Mouse (Mus musculus): Measurements from ENCODE around the gene Tbc1d19. TPM values are rescaled to one million over a fixed set of nuclear protein-coding genes. Genes with fewer than 3 reads are reported as not detected.
A peak's percentile ranks its signal among the peaks of the same experiment; 100 is the strongest.

The Tbc1d19 gene
- polyA plus RNA-seq, 1 experiment from 2014 or later: 31.5 TPM

- Histone ChIP-seq H3K27me3 (replicated peaks) (no peaks in the 10 kb centered on the region), H3K4me3 (replicated peaks) (no peak overlapping the region), H3K27ac (no peak overlapping the region), H3K9me3 (no peaks in the 10 kb centered on the region), H3K4me1 (replicated peaks) (no peaks in the 10 kb centered on the region), H3K4me2 (replicated peaks) (no peak overlapping the region), H3K9ac (no peak overlapping the region), H3K36me3 (no peaks in the 10 kb centered on the region)
- ATAC-seq: no peak
- 79% methylated on average over 7 of the region's 7 CpGs for WGBS
Measured at GRCm38 (mm10) chr5:53939026-53939425, 129.6 kb downstream of the Tbc1d19 start.

GRCm38 (mm10) chr5:53941322-53942024 is 132.1 kb downstream of the Tbc1d19 start:
- Histone ChIP-seq H3K36me3 (no peaks in the 10 kb centered on the region), H3K9ac (no peak overlapping the region), H3K27me3 (replicated peaks) (no peaks in the 10 kb centered on the region), H3K4me3 (replicated peaks) (no peak overlapping the region), H3K27ac (no peak overlapping the region), H3K4me1 (replicated peaks) (no peaks in the 10 kb centered on the region), H3K9me3 (no peaks in the 10 kb centered on the region), H3K4me2 (replicated peaks) (no peak overlapping the region)
- 53% methylated on average over 11 of the region's 11 CpGs for WGBS
- peak; percentile 58; the same call in 1 of the 2 replicates for ATAC-seq

- no peak overlapping the region for H3K4me2 ChIP-seq (replicated peaks)
- no peaks in the 10 kb centered on the region for H3K36me3 ChIP-seq
- 67% methylated on average over 4 of the region's 4 CpGs for WGBS
- H3K27me3 ChIP-seq (replicated peaks): no peaks in the 10 kb centered on the region
- ATAC-seq: no peak
- no peaks in the 10 kb centered on the region for H3K9me3 ChIP-seq
- H3K9ac ChIP-seq: no peak overlapping the region
- H3K4me1 ChIP-seq (replicated peaks): peaks cover 2% of the 10 kb centered on the region; the same call in 1 of the 2 replicates
- H3K4me3 ChIP-seq (replicated peaks): no peak overlapping the region
- H3K27ac ChIP-seq: no peak overlapping the region
Measured at GRCm38 (mm10) chr5:53942332-53942731, 132.9 kb downstream of the Tbc1d19 start.

GRCm38 (mm10) chr5:53943321-53943857 is 134.0 kb downstream of the Tbc1d19 start:
- no peaks in the 10 kb centered on the region for H3K36me3 ChIP-seq
- no peak overlapping the region for H3K4me3 ChIP-seq (replicated peaks)
- H3K9ac ChIP-seq: no peak overlapping the region
- no peak for ATAC-seq
- WGBS: 80% methylated on average over 11 of the region's 11 CpGs
- no peaks in the 10 kb centered on the region for H3K9me3 ChIP-seq
- no peaks in the 10 kb centered on the region for H3K27me3 ChIP-seq (replicated peaks)
- no peak overlapping the region for H3K4me2 ChIP-seq (replicated peaks)
- H3K4me1 ChIP-seq (replicated peaks): peaks cover 10% of the 10 kb centered on the region; the same call in 1 of the 2 replicates
- no peak overlapping the region for H3K27ac ChIP-seq

- Histone ChIP-seq H3K9me3 (no peaks in the 10 kb centered on the region), H3K4me1 (replicated peaks) (peaks cover 18% of the 10 kb centered on the region; the same call in 1 of the 2 replicates), H3K27ac (no peak overlapping the region), H3K4me2 (replicated peaks) (no peak overlapping the region), H3K36me3 (no peaks in the 10 kb centered on the region), H3K9ac (no peak overlapping the region), H3K4me3 (replicated peaks) (no peak overlapping the region), H3K27me3 (replicated peaks) (no peaks in the 10 kb centered on the region)
- 92% methylated on average over 8 of the region's 8 CpGs for WGBS
- ATAC-seq: no peak
Measured at GRCm38 (mm10) chr5:53946747-53947146, 137.3 kb downstream of the Tbc1d19 start.

- Histone ChIP-seq H3K36me3 (no peaks in the 10 kb centered on the region), H3K27me3 (replicated peaks) (no peaks in the 10 kb centered on the region), H3K9ac (no peak overlapping the region), H3K27ac (no peak overlapping the region), H3K4me1 (replicated peaks) (peaks cover 18% of the 10 kb centered on the region; the same call in 1 of the 2 replicates), H3K4me2 (replicated peaks) (no peak overlapping the region), H3K9me3 (no peaks in the 10 kb centered on the region), H3K4me3 (replicated peaks) (no peak overlapping the region)
- ATAC-seq: peak; percentile 28; the same call in 1 of the 2 replicates
- 36% methylated on average over 9 of the region's 9 CpGs for WGBS
Measured at GRCm38 (mm10) chr5:53947549-53948183, 138.3 kb downstream of the Tbc1d19 start.

- H3K4me1 ChIP-seq (replicated peaks): peaks cover 18% of the 10 kb centered on the region; the same call in 1 of the 2 replicates
- H3K27ac ChIP-seq: no peak overlapping the region
Measured at GRCm38 (mm10) chr5:53948606-53949266, 139.3 kb downstream of the Tbc1d19 start.

GRCm38 (mm10) chr5:53950189-53950588 is 140.8 kb downstream of the Tbc1d19 start:
- no peak for ATAC-seq
- WGBS: 34% methylated on average over 7 of the region's 7 CpGs
- no peaks in the 10 kb centered on the region for H3K36me3 ChIP-seq
- H3K9ac ChIP-seq: no peak overlapping the region
- H3K27me3 ChIP-seq (replicated peaks): no peaks in the 10 kb centered on the region
- H3K4me2 ChIP-seq (replicated peaks): no peak overlapping the region
- peak overlapping the region; percentile 1; the same call in 1 of the 2 replicates for H3K27ac ChIP-seq
- H3K9me3 ChIP-seq: no peaks in the 10 kb centered on the region
- H3K4me1 ChIP-seq (replicated peaks): peaks cover 18% of the 10 kb centered on the region; the same call in 1 of the 2 replicates
- no peak overlapping the region for H3K4me3 ChIP-seq (replicated peaks)

More at GRCm38 (mm10) chr5:53948606-53949266, 139.3 kb downstream of the Tbc1d19 start:
- no peak for ATAC-seq
- no peaks in the 10 kb centered on the region for H3K27me3 ChIP-seq (replicated peaks)
- no peaks in the 10 kb centered on the region for H3K36me3 ChIP-seq
- no peaks in the 10 kb centered on the region for H3K9me3 ChIP-seq
- 75% methylated on average over 8 of the region's 8 CpGs for WGBS
- no peak overlapping the region for H3K9ac ChIP-seq
- H3K4me2 ChIP-seq (replicated peaks): no peak overlapping the region
- no peak overlapping the region for H3K4me3 ChIP-seq (replicated peaks)

- no peak overlapping the region for H3K4me3 ChIP-seq (replicated peaks)
- no peaks in the 10 kb centered on the region for H3K27me3 ChIP-seq (replicated peaks)
- no peaks in the 10 kb centered on the region for H3K36me3 ChIP-seq
- no peaks in the 10 kb centered on the region for H3K9me3 ChIP-seq
- no peak overlapping the region for H3K9ac ChIP-seq
- no peak overlapping the region for H3K4me2 ChIP-seq (replicated peaks)
- H3K27ac ChIP-seq: no peak overlapping the region
- no peak for ATAC-seq
- 0 out of 2 replicates have a peak, but pooled peaks cover 9% of the 10 kb centered on the region for H3K4me1 ChIP-seq (replicated peaks)
Measured at GRCm38 (mm10) chr5:53953216-53953615, 143.8 kb downstream of the Tbc1d19 start.

Other genes with a start within 250 kb of the Tbc1d19 start
- gene Cckar, start 101.9 kb upstream of the Tbc1d19 start, polyA plus RNA-seq (2015; fragmentation: Nextera tagmentation; extraction: Ambion mirVana): 38.3 and 68.9 TPM in 2 replicates
- 16.1 and 17.8 TPM in 2 replicates for gene Stim2, start 188.9 kb downstream of the Tbc1d19 start, polyA plus RNA-seq (2015; fragmentation: Nextera tagmentation; extraction: Ambion mirVana)